Mouse (Mus musculus): ENCODE data around the gene Ube2l6. TPM values are rescaled to one million over a fixed set of nuclear protein-coding genes. Genes with fewer than 3 reads are reported as not detected.

The Ube2l6 gene
- polyA plus RNA-seq, 1 experiment from 2014 or later, result 83.7 TPM

DNA sequence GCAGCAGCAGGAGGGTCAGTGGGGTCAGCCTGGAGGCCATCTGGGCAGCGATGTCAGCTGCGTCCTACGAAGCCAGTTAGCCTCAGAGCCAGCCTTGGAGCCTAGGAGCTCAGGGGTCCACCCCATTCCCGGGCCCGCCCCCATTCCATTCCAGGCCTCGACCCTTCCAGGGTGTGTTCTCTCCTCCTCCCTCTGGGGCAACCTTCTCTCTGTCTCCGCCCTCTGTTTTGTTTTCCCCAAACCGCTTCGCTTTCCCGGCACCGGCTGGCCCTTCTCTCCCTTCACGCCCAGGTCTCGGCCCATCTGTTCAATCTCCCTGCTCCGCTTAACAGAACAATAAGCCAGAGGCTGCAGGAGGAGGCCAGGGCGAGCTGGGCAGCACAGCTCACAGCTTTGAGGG is 23.9 kb upstream of the Ube2l6 start:
- Histone ChIP-seq H3K4me1 (ENCODE audit: insufficient read depth, low read depth, low read length) (no peaks in the 10 kb centered on the region), H3K9me3 (ENCODE audit: low read length) (no peaks in the 10 kb centered on the region), H3K4me3 (ENCODE audit: low read depth, low read length) (peak overlapping the region; percentile 36), H3K27ac (ENCODE audit: low read length) (peak overlapping the region; percentile 72), H3K4me2 (replicated peaks; ENCODE audit: low read depth, low read length) (peak overlapping the region; percentile 48), H3K27me3 (replicated peaks; ENCODE audit: insufficient read depth, low read length) (no peaks in the 10 kb centered on the region), H3K36me3 (ENCODE audit: insufficient read depth, low read length) (no peaks in the 10 kb centered on the region; the same call in 1 of the 2 replicates), H3K9ac (replicated peaks; ENCODE audit: low read depth) (peak overlapping the region; percentile 50)
- WGBS, result 12% methylated on average over 14 of the region's 15 CpGs
- DNase-seq (ENCODE audit: low spot score) (peak; percentile 97), ATAC-seq (peak; percentile 95)
- TF ChIP-seq CTCF (IDR thresholded peaks at IDR 0.05), result 0 out of 2 replicates have a peak, but pooled peaks have one; percentile 14
- peak; percentile 41; the same call in 1 of the 2 replicates for TF ChIP-seq EP300 (IDR thresholded peaks at IDR 0.05)

DNA sequence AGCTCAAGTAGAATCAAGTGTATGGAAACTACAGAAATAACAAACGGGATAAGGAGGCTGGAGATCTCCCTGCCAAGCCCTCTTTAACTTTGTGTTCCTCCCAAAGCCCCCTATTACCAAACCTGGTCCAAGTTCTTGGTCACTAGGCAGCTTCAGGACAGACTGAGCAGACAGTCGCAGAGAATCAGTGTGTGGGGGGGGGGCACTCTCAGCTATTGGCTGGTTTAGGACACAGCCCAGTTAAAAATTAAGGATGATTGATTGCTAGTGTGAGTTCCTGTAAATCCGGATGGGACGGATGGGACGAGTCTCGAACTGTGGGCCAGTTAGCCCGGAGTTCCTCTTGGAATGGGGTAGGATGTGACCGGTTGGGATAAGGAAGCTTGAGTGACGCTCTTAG is 23.4 kb upstream of the Ube2l6 start, which contains the start of gene Serping1:
TSS of gene Serping1 (minus strand) at position 204 of the 400 bp plus-strand sequence.
- DNase-seq (ENCODE audit: low spot score), result peak; percentile 60
- peak; percentile 68 for ATAC-seq
- H3K27ac ChIP-seq (ENCODE audit: low read length), result peak within 1 kb of the TSS; percentile 72
- H3K4me3 ChIP-seq (ENCODE audit: low read depth, low read length), result peak within 1 kb of the TSS; percentile 36
- peak within 1 kb of the TSS; percentile 50 for H3K9ac ChIP-seq (replicated peaks; ENCODE audit: low read depth)
- no peaks in the 10 kb centered on the region; the same call in 1 of the 2 replicates for H3K36me3 ChIP-seq (ENCODE audit: insufficient read depth, low read length)
- 38% methylated on average over 9 of the region's 9 CpGs for WGBS
- no peaks in the 10 kb centered on the region for H3K4me1 ChIP-seq (ENCODE audit: insufficient read depth, low read depth, low read length)
- no peaks in the 10 kb centered on the region for H3K9me3 ChIP-seq (ENCODE audit: low read length)
- H3K27me3 ChIP-seq (replicated peaks; ENCODE audit: insufficient read depth, low read length), result no peaks in the 10 kb centered on the region
- no peak for TF ChIP-seq EP300 (IDR thresholded peaks at IDR 0.05)
- no peak for TF ChIP-seq CTCF (IDR thresholded peaks at IDR 0.05)
- H3K4me2 ChIP-seq (replicated peaks; ENCODE audit: low read depth, low read length), result peak within 1 kb of the TSS; percentile 48

DNA sequence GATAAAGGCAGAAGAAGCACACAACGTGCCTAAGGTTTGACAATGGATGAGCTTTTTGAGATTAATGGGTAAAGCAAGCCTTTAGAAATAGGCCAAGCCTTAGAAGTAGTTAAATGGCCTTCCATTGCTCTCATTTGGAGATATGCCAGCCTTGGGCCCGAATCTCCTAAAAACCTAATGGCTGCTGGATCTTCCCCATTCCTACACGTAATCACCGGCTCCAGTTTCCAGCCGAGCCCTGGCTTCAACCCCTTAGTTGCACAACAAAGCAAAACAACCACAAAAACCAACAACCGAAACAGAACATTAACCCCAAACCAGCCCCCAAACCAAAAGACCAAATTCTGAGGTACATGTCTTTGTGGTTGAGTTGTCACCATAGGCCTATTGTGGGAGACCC is 23.0 kb upstream of the Ube2l6 start:
- H3K4me3 ChIP-seq (ENCODE audit: low read depth, low read length), result no peak overlapping the region
- H3K4me2 ChIP-seq (replicated peaks; ENCODE audit: low read depth, low read length), result no peak overlapping the region
- H3K9me3 ChIP-seq (ENCODE audit: low read length), result no peaks in the 10 kb centered on the region
- no peaks in the 10 kb centered on the region for H3K4me1 ChIP-seq (ENCODE audit: insufficient read depth, low read depth, low read length)
- peak overlapping the region; percentile 68 for H3K27ac ChIP-seq (ENCODE audit: low read length)
- H3K27me3 ChIP-seq (replicated peaks; ENCODE audit: insufficient read depth, low read length), result no peaks in the 10 kb centered on the region
- no peak overlapping the region for H3K9ac ChIP-seq (replicated peaks; ENCODE audit: low read depth)
- ATAC-seq, result 0 out of 2 replicates have a peak, but pooled peaks have one; percentile 4
- no peaks in the 10 kb centered on the region for H3K36me3 ChIP-seq (ENCODE audit: insufficient read depth, low read length)
- DNase-seq (ENCODE audit: low spot score), result peak; percentile 78
- WGBS, result 55% methylated on average over 6 of the region's 6 CpGs
- TF ChIP-seq EP300 (IDR thresholded peaks at IDR 0.05) (no peak), CTCF (IDR thresholded peaks at IDR 0.05) (no peak)

DNA sequence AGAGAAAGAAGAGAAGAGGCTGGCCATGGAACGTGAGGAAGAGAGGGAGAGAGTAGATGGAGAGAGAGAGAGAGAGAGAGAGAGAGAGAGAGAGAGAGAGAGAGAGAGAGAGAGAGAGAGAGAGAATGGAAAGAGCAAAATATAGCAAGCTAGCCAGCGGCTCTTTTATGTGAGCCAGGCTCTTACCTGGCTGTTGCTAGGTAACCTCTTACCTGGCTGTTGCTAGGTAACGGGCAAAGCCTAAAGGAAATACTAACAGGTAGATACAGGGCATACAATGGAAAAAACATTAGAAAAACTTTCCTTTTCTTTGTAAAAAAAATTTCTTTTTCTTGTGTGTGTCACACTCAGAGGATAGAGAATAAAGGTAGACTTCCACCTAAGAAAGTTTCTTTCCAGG is 20.9 kb upstream of the Ube2l6 start:
- no peak overlapping the region for H3K4me3 ChIP-seq (ENCODE audit: low read depth, low read length)
- H3K27ac ChIP-seq (ENCODE audit: low read length), result no peak overlapping the region
- no peak overlapping the region for H3K4me2 ChIP-seq (replicated peaks; ENCODE audit: low read depth, low read length)
- ATAC-seq, result no peak
- whole genome bisulfite sequencing, result 41% methylated on average over 3 of the region's 3 CpGs
- no peak overlapping the region for H3K9ac ChIP-seq (replicated peaks; ENCODE audit: low read depth)
- DNase-seq (ENCODE audit: low spot score), result peak; percentile 61
- H3K9me3 ChIP-seq (ENCODE audit: low read length), result no peaks in the 10 kb centered on the region
- no peaks in the 10 kb centered on the region for H3K36me3 ChIP-seq (ENCODE audit: insufficient read depth, low read length)
- TF ChIP-seq CTCF (IDR thresholded peaks at IDR 0.05) (no peak), EP300 (IDR thresholded peaks at IDR 0.05) (no peak)
- H3K27me3 ChIP-seq (replicated peaks; ENCODE audit: insufficient read depth, low read length), result no peaks in the 10 kb centered on the region
- no peaks in the 10 kb centered on the region for H3K4me1 ChIP-seq (ENCODE audit: insufficient read depth, low read depth, low read length)

DNA sequence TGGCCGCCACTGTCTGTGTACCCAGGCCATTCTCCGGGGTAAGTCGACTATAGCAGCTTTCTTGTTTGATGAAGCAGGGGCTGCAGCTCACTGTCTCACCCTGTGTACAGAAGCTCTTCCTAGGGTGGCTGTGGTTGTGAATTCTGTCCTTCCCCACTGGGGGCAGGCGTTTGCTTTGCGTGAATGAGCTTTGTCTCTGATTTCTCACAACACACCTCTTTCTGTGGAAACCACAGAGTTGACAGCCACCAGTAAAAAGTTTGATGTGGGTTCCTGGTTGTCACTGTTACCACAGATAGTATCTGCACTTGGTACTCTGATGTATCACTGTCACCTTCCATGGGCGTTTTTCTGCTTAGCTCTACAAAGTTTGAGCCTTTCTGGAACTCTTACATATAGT is 19.4 kb upstream of the Ube2l6 start:
- Histone ChIP-seq H3K27me3 (replicated peaks; ENCODE audit: insufficient read depth, low read length) (no peaks in the 10 kb centered on the region), H3K9ac (replicated peaks; ENCODE audit: low read depth) (no peak overlapping the region), H3K27ac (ENCODE audit: low read length) (no peak overlapping the region), H3K4me3 (ENCODE audit: low read depth, low read length) (no peak overlapping the region), H3K36me3 (ENCODE audit: insufficient read depth, low read length) (no peaks in the 10 kb centered on the region), H3K9me3 (ENCODE audit: low read length) (no peaks in the 10 kb centered on the region), H3K4me2 (replicated peaks; ENCODE audit: low read depth, low read length) (no peak overlapping the region), H3K4me1 (ENCODE audit: insufficient read depth, low read depth, low read length) (no peaks in the 10 kb centered on the region)
- 51% methylated on average over 6 of the region's 6 CpGs for WGBS
- ATAC-seq, result no peak
- TF ChIP-seq CTCF (IDR thresholded peaks at IDR 0.05) (peak; percentile 56), EP300 (IDR thresholded peaks at IDR 0.05) (no peak)
- peak; percentile 56 for DNase-seq (ENCODE audit: low spot score)

DNA sequence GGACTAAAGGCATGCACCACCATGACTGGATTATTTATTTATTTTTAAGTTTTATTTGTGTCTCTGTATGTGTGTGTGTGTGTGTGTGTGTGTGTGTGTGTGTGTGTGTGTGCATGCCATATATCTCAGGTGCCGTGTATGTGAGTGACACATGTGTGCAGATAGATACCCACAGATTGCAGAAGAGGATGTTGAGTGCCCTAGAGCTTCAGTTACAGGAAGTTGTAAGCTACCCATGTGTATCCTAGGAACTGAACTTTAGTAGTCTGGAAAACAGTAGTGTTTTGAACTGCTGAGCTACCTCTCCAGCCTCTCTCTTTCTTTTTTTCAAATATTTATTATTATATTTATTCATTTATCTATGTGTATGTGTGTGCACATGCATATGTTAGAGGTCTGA is 15.3 kb upstream of the Ube2l6 start:
- ATAC-seq (no peak), DNase-seq (ENCODE audit: low spot score) (no peak)
- no peak overlapping the region for H3K4me3 ChIP-seq (ENCODE audit: low read depth, low read length)
- no peak overlapping the region for H3K9ac ChIP-seq (replicated peaks; ENCODE audit: low read depth)
- H3K4me1 ChIP-seq (ENCODE audit: insufficient read depth, low read depth, low read length), result no peaks in the 10 kb centered on the region
- no peak for TF ChIP-seq CTCF (IDR thresholded peaks at IDR 0.05)
- no peak for TF ChIP-seq EP300 (IDR thresholded peaks at IDR 0.05)
- no peaks in the 10 kb centered on the region for H3K27me3 ChIP-seq (replicated peaks; ENCODE audit: insufficient read depth, low read length)
- H3K36me3 ChIP-seq (ENCODE audit: insufficient read depth, low read length), result no peaks in the 10 kb centered on the region
- no peaks in the 10 kb centered on the region for H3K9me3 ChIP-seq (ENCODE audit: low read length)
- no peak overlapping the region for H3K4me2 ChIP-seq (replicated peaks; ENCODE audit: low read depth, low read length)
- WGBS, result 63% methylated on average over 1 of the region's 1 CpGs
- 0 out of 2 replicates have a peak overlapping the region, but pooled peaks have one; percentile 68 for H3K27ac ChIP-seq (ENCODE audit: low read length)

Measured in lung, postnatal 0 days (tissue).